Mouse (Mus musculus): Measurements from ENCODE around the gene Cxcl14. TPM values are rescaled to one million over a fixed set of nuclear protein-coding genes. Genes with fewer than 3 reads are reported as not detected.

The Cxcl14 gene
- polyA plus RNA-seq, 1 experiment from 2014 or later = 4.9 TPM

DNA sequence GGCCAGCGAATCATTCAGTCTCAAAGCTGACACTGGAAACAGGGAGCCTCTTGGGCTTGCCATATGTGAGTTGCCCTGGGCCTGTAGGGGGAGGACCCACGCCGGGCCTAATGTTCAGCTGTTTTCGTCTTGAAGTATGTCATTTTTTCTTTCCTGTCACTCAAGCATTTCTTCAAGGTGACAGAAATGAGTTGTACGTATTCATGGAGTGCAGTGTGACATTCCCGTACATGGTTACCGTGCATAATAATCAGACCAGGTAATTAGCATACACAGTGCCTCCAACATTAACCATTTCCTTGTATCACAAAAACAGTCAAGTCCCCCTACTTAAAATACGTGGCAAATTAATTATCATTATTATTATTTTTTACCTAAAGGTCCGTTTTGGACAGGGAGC lies 9.3 kb downstream of the Cxcl14 start:
- no peak overlapping the region for H3K9ac ChIP-seq
- no peak for ATAC-seq (ENCODE audit: low FRiP score)
- H3K27me3 ChIP-seq = peaks cover 23% of the 10 kb centered on the region
- H3K36me3 ChIP-seq = no peaks in the 10 kb centered on the region
- WGBS = 52% methylated on average over 9 of the region's 9 CpGs
- H3K4me1 ChIP-seq (replicated peaks) = peaks cover 14% of the 10 kb centered on the region; the same call in 1 of the 2 replicates
- no peak overlapping the region for H3K4me2 ChIP-seq
- H3K4me3 ChIP-seq = no peak overlapping the region
- H3K9me3 ChIP-seq = no peaks in the 10 kb centered on the region
- no peak overlapping the region for H3K27ac ChIP-seq

DNA sequence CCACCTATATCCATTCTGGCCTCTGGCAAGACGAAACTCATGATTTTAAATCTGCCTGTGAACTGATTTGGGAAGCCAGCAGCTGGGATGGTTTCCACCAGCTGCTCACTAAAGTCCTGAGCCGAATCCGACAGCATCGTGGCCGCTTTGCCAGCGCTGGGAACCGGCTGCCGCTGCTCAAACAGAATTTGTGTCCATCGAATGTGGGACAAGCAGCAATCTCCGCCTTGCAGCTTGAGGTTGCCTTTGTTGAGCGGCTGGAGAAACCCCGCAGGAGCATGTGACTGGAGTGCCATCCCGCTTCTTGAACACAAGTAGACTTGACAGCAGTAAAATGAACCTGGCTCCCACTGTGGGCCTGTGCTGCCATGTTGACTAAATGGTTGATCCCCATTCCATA lies 13.0 kb downstream of the Cxcl14 start:
- no peak for ATAC-seq (ENCODE audit: low FRiP score)
- Histone ChIP-seq H3K9me3 (no peaks in the 10 kb centered on the region), H3K4me1 (replicated peaks) (peaks cover 4% of the 10 kb centered on the region; the same call in 1 of the 2 replicates), H3K9ac (no peak overlapping the region), H3K4me3 (no peak overlapping the region), H3K27me3 (0 out of 2 replicates have a peak, but pooled peaks cover 8% of the 10 kb centered on the region), H3K27ac (no peak overlapping the region), H3K4me2 (no peak overlapping the region), H3K36me3 (no peaks in the 10 kb centered on the region)
- 91% methylated on average over 13 of the region's 13 CpGs for WGBS

DNA sequence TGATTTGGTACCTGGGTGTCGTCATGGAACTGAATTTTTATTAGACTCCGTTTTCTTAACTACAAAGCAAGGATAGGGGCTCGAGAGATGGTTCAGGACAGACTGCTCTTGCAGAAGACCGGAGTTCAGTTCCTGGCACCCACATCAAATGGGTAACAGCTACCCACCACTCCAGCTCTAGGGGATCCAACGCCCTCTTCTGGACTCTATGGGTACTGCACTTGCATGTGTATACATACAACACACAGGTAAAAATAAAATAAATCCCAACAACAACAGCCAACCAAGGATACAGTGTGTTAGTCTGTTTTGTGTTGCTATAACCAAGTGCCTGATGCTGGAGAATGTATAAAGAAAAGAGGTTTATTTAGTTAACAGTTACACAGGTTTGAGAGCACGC lies 16.0 kb downstream of the Cxcl14 start:
- no peaks in the 10 kb centered on the region for H3K4me1 ChIP-seq (replicated peaks)
- ATAC-seq (ENCODE audit: low FRiP score) = no peak
- H3K4me2 ChIP-seq = no peak overlapping the region
- WGBS = 78% methylated on average over 6 of the region's 6 CpGs
- H3K27me3 ChIP-seq = 0 out of 2 replicates have a peak, but pooled peaks cover 15% of the 10 kb centered on the region
- no peaks in the 10 kb centered on the region for H3K9me3 ChIP-seq
- no peak overlapping the region for H3K4me3 ChIP-seq
- H3K9ac ChIP-seq = no peak overlapping the region
- no peaks in the 10 kb centered on the region for H3K36me3 ChIP-seq
- H3K27ac ChIP-seq = no peak overlapping the region

DNA sequence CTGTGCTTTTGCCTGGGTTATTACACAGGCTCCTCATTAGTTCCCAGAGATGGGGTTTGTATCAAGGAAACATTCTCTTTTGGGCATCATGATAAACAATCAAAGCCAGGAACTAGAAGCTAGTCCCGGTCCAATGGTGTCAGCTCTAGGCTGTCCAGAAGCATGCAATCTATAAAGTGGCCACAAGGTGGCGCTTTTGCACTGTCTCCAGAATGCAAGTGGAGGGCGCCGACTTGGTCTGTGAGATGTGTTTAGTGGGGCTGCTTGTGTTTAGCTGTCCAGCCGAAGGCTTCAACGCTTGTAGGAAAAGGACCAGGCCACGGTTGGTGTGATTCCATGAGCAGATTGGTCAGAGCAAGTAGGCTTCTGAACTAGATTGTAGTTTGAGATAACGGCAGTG lies 16.9 kb downstream of the Cxcl14 start:
- H3K27me3 ChIP-seq = 0 out of 2 replicates have a peak, but pooled peaks cover 15% of the 10 kb centered on the region
- no peaks in the 10 kb centered on the region for H3K4me1 ChIP-seq (replicated peaks)
- H3K36me3 ChIP-seq = no peaks in the 10 kb centered on the region
- no peak overlapping the region for H3K9ac ChIP-seq
- no peaks in the 10 kb centered on the region for H3K9me3 ChIP-seq
- no peak overlapping the region for H3K4me3 ChIP-seq
- WGBS = 18% methylated on average over 8 of the region's 8 CpGs
- no peak overlapping the region for H3K4me2 ChIP-seq
- ATAC-seq (ENCODE audit: low FRiP score) = peak; percentile 71; the same call in 1 of the 2 replicates
- no peak overlapping the region for H3K27ac ChIP-seq

DNA sequence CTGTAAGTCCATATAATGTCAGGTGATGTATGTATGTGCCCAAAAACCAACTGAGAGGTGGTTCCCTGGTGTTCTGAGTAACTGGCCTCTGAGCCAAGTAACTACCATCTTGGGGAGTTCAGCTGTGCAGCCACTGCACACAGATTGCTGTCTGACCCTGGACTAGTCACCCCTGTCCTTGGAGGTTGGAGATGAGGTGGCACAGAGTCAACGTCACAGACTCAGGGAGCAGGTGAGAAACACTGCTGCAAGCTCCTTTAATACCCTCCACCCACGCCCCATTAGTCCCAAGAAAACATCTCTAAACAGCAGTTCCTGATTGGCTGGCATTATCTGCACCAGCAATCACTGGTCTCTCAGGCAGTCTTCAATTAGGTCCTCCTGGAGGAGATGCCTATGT lies 21.2 kb downstream of the Cxcl14 start:
- no peaks in the 10 kb centered on the region for H3K4me1 ChIP-seq (replicated peaks)
- ATAC-seq (ENCODE audit: low FRiP score) = no peak
- no peak overlapping the region for H3K4me3 ChIP-seq
- no peak overlapping the region for H3K9ac ChIP-seq
- whole genome bisulfite sequencing = 48% methylated on average over 2 of the region's 2 CpGs
- H3K27me3 ChIP-seq = 0 out of 2 replicates have a peak, but pooled peaks cover 20% of the 10 kb centered on the region
- no peak overlapping the region for H3K27ac ChIP-seq
- no peaks in the 10 kb centered on the region for H3K36me3 ChIP-seq
- no peak overlapping the region for H3K4me2 ChIP-seq
- H3K9me3 ChIP-seq = peaks cover 16% of the 10 kb centered on the region; the same call in 1 of the 2 replicates

DNA sequence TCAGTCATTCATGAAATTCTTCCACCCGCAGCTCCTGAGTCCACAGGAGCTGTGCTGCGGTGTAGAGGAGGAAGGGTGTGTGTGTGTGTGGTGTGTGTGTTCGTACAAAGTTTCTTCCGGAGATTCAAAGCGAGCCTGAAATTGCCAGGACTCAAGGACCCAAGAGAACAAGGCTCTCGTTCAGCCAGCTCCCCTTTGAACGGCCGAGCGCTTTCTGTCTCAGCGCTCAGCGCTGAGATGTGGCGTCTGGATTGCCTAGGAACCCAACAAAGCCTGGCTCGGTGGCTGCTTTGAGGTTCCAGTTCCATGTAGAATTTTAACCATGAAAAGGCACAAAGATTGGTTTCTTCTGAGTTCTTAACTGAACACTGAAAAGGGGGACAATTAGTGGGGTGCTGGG lies 26.2 kb downstream of the Cxcl14 start:
- WGBS = 69% methylated on average over 13 of the region's 13 CpGs
- Histone ChIP-seq H3K4me2 (no peak overlapping the region), H3K36me3 (no peaks in the 10 kb centered on the region), H3K4me1 (replicated peaks) (0 out of 2 replicates have a peak, but pooled peaks cover 2% of the 10 kb centered on the region), H3K4me3 (no peak overlapping the region), H3K27ac (no peak overlapping the region), H3K9ac (no peak overlapping the region), H3K27me3 (peaks cover 42% of the 10 kb centered on the region), H3K9me3 (peaks cover 16% of the 10 kb centered on the region; the same call in 1 of the 2 replicates)
- ATAC-seq (ENCODE audit: low FRiP score) = no peak

DNA sequence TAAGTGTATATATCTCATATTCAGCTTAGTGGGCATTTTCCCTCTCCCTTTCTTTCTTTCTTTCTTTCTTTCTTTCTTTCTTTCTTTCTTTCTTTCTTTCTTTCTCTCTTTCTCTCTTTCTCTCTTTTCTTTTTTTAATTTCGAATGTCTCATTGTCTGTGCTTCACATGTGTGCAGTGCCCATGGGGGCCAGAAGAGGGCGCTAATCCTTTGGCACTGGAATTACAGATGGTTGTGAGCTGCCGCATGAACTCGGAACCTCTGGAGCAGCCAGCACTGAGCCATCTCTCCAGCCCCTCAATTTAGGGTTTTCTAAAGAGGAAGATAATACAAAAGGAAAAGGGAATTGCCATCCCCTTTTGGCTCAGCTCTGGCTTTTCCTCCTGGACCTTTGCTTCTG lies 29.0 kb downstream of the Cxcl14 start:
- 75% methylated on average over 4 of the region's 4 CpGs for WGBS
- no peak overlapping the region for H3K27ac ChIP-seq
- ATAC-seq (ENCODE audit: low FRiP score) = no peak

DNA sequence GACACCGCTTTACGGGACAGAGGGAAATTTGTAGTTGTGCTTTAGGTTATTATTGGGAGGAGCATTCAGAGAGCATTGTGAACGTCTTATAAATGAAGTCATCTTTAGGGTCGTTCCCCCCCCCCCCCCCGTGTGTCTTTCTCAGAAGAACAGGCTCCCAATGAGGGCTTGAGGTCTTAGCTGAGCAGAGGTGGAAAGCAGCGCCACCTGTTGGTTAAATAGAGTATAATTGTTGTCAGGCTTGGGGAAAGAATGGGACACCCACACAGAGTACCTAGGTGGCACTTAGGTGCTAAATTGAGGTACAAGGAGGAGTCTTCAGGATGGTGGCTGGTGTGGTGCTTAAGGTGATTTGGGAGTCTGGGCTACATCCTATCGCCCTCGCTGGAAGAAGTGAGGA lies 29.9 kb downstream of the Cxcl14 start:
- ATAC-seq (ENCODE audit: low FRiP score) = no peak
- H3K9me3 ChIP-seq = peaks cover 6% of the 10 kb centered on the region; the same call in 1 of the 2 replicates
- 0 out of 2 replicates have a peak, but pooled peaks cover 2% of the 10 kb centered on the region for H3K4me1 ChIP-seq (replicated peaks)
- H3K9ac ChIP-seq = no peak overlapping the region
- H3K4me3 ChIP-seq = no peak overlapping the region
- 41% methylated on average over 8 of the region's 8 CpGs for WGBS
- no peak overlapping the region for H3K27ac ChIP-seq
- no peaks in the 10 kb centered on the region for H3K36me3 ChIP-seq
- no peak overlapping the region for H3K4me2 ChIP-seq
- peaks cover 78% of the 10 kb centered on the region for H3K27me3 ChIP-seq

More for the DNA sequence above, 29.0 kb downstream of the Cxcl14 start:
- peaks cover 69% of the 10 kb centered on the region for H3K27me3 ChIP-seq
- 0 out of 2 replicates have a peak, but pooled peaks cover 2% of the 10 kb centered on the region for H3K4me1 ChIP-seq (replicated peaks)
- H3K4me3 ChIP-seq = no peak overlapping the region
- H3K9ac ChIP-seq = no peak overlapping the region
- no peaks in the 10 kb centered on the region for H3K36me3 ChIP-seq
- no peak overlapping the region for H3K4me2 ChIP-seq
- H3K9me3 ChIP-seq = peaks cover 10% of the 10 kb centered on the region; the same call in 1 of the 2 replicates

DNA sequence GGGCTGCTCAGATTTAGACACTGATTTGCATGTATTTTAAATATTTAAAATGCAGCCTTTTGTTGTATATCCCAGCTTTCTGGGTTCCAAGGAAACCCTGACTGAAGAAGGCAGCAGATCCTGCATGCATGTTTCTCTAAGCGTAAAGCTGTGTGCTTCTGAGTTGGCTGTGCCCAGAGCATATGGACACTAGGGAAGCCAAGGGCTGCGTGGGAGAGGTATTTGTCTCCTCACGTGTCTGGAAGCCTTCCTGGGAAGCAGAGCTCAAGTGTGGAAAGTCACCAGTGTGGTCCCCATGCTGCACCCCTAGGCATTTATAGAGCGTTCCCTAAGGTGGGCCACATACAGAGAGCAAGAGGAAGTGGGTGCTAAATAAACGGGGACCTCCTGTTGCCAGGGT lies 30.7 kb downstream of the Cxcl14 start:
- 68% methylated on average over 5 of the region's 5 CpGs for WGBS
- Histone ChIP-seq H3K4me2 (no peak overlapping the region), H3K4me1 (replicated peaks) (peaks cover 4% of the 10 kb centered on the region), H3K36me3 (no peaks in the 10 kb centered on the region), H3K9ac (no peak overlapping the region), H3K27ac (no peak overlapping the region), H3K27me3 (peaks cover 81% of the 10 kb centered on the region), H3K9me3 (no peaks in the 10 kb centered on the region), H3K4me3 (no peak overlapping the region)
- no peak for ATAC-seq (ENCODE audit: low FRiP score)

DNA sequence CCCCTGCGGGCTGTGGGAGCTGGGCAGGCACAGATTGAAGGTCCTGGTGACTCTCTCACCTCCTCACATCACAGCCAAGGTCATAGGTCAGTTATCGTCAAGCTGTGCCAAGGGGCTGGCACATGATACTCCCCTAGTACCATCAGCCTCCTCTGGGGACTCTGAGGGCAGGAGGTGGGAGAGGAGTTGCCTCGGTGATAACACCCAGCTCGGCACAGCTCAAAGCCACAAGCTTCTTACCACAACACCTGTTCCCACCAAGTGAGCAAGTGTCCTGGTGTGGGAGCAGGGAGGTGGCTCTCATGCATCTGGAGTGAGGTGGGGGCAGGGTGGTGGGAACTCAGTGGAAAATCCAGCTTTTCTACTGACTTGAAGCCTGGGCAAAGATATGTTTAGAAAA lies 34.1 kb downstream of the Cxcl14 start:
- Histone ChIP-seq H3K36me3 (no peaks in the 10 kb centered on the region), H3K27me3 (peaks cover 90% of the 10 kb centered on the region), H3K9me3 (no peaks in the 10 kb centered on the region), H3K27ac (no peak overlapping the region), H3K4me2 (no peak overlapping the region), H3K4me1 (replicated peaks) (peaks cover 31% of the 10 kb centered on the region), H3K9ac (no peak overlapping the region), H3K4me3 (no peak overlapping the region)
- WGBS = 52% methylated on average over 4 of the region's 4 CpGs
- ATAC-seq (ENCODE audit: low FRiP score) = no peak

DNA sequence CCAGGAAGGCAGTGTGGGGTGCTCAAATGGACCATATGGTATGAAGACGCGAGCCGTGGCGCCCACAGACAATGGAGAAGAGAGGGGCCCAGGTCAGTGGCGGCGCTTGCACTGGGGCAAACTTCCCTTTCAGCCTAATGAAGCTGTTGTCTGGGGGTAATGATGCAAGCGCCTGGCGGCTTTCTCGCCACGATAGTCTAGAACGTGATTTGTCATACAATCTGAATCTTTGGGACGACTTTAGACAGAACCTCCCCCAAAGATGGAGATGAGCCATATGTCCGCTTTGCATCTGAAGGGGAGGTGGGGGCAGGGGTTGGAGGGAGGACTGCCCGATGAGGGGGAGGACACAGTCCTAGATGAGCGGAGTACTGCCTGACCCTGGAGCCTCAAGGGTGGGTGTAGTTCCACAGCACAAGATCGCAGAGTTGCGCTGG lies 36.0 kb downstream of the Cxcl14 start:
- 1% methylated on average over 17 of the region's 17 CpGs for WGBS
- no peaks in the 10 kb centered on the region for H3K36me3 ChIP-seq
- H3K9me3 ChIP-seq = no peaks in the 10 kb centered on the region
- H3K27me3 ChIP-seq = peaks cover 99% of the 10 kb centered on the region
- H3K4me1 ChIP-seq (replicated peaks) = peaks cover 37% of the 10 kb centered on the region
- H3K4me2 ChIP-seq = no peak overlapping the region
- H3K27ac ChIP-seq = no peak overlapping the region
- H3K9ac ChIP-seq = no peak overlapping the region
- no peak overlapping the region for H3K4me3 ChIP-seq
- ATAC-seq (ENCODE audit: low FRiP score) = 0 out of 2 replicates have a peak, but pooled peaks have one; percentile 33

DNA sequence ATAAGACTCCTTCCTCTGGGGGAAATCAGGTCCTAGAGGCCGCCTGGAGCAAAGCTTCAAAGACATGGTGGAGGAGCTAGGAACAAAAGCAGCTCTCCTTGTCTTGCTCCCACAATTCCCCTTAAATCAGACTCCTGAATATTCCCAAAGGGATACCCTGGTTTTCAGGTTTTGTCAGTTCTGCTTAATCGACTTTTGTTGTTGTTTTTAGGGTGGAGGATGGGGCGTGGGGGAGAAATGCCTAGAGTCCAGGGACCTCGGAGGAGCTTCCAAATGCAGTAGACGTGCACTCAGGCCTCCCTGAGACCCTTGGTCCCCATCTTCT lies 36.5 kb downstream of the Cxcl14 start:
- under 1% methylated on average over 5 of the region's 5 CpGs for WGBS
- Histone ChIP-seq H3K36me3 (no peaks in the 10 kb centered on the region), H3K27me3 (peaks cover 99% of the 10 kb centered on the region), H3K4me3 (no peak overlapping the region), H3K9me3 (no peaks in the 10 kb centered on the region), H3K4me1 (replicated peaks) (peaks cover 37% of the 10 kb centered on the region), H3K4me2 (no peak overlapping the region), H3K9ac (no peak overlapping the region), H3K27ac (0 out of 2 replicates have a peak overlapping the region, but pooled peaks have one; percentile 12)
- ATAC-seq (ENCODE audit: low FRiP score) = no peak

Data from hindbrain, embryonic 13.5 days (tissue).